Mouse (Mus musculus) midbrain, embryonic 14.5 days (tissue): ENCODE measurements at regions not wholly inside any gene's neighbourhood (a gene's known extent, or its start where the extent isn't known, plus 50 kb on each side); places are given as distances from the start of the nearest gene placed in this dataset.

Experiments used
- ATAC-seq: fragments of 200-750 bp; cut with Nextera tagmentation; 2 replicates; pipeline ENCODE4 v1.8.0; 2017; ENCODE audit warnings: moderate number of reproducible peaks, moderate library complexity; ENCODE audit not compliant: low FRiP score, low TSS enrichment
- DNase-seq: peaks from one replicate; pipeline ENCODE4 v3.0.0-alpha.2; 2015
- H3K27ac ChIP-seq: fragments of 300-500 bp; sonication (generic); replicated peaks from 2 replicates; pipeline ENCODE4 v1.5.1; 2014; ENCODE audit warnings: mild to moderate bottlenecking, low read depth, low read length, moderate library complexity
- H3K27me3 ChIP-seq: fragments of 300-500 bp; sonication (generic); 2 replicates; pipeline ENCODE4 v1.6.1; 2014; ENCODE audit warnings: low read length, control low read depth, mixed read lengths; ENCODE audit not compliant: control insufficient read depth, insufficient read depth
- H3K36me3 ChIP-seq: fragments of 300-500 bp; sonication (generic); 2 replicates; pipeline ENCODE4 v1.6.1; 2014; ENCODE audit warnings: low read length, control low read depth; ENCODE audit not compliant: control insufficient read depth, insufficient read depth
- H3K4me1 ChIP-seq: fragments of 300-500 bp; sonication (generic); 2 replicates; pipeline ENCODE4 v1.6.1; 2014; ENCODE audit warnings: mild to moderate bottlenecking, antibody characterized with exemption, low read length, control low read depth; ENCODE audit not compliant: control insufficient read depth, insufficient read depth
- H3K4me2 ChIP-seq: fragments of 300-500 bp; sonication (generic); 2 replicates; pipeline ENCODE4 v1.6.1; 2014; ENCODE audit warnings: mild to moderate bottlenecking, low read length, moderate library complexity
- H3K4me3 ChIP-seq: fragments of 300-500 bp; sonication (generic); replicated peaks from 2 replicates; pipeline ENCODE4 v1.5.1; 2014; ENCODE audit warnings: low read depth, low read length
- H3K9ac ChIP-seq: fragments of 300-500 bp; sonication (generic); replicated peaks from 2 replicates; pipeline ENCODE4 v1.6.1; 2014; ENCODE audit warnings: mild to moderate bottlenecking, low read length, moderate library complexity
- H3K9me3 ChIP-seq: fragments of 300-500 bp; sonication (generic); 2 replicates; pipeline ENCODE4 v1.6.1; 2016; ENCODE audit warnings: low read length, control low read depth, mixed read lengths; ENCODE audit not compliant: control insufficient read depth
- WGBS: fragments of 180-500 bp; shearing (Covaris S2); extraction: QIAGEN DNeasy Blood & Tissue Kit; methylation state at CpG from one replicate; pipeline ENCODE4 v1.1.7; 2014; 5-methylcytosine and 5-hydroxymethylcytosine counted together

DNA sequence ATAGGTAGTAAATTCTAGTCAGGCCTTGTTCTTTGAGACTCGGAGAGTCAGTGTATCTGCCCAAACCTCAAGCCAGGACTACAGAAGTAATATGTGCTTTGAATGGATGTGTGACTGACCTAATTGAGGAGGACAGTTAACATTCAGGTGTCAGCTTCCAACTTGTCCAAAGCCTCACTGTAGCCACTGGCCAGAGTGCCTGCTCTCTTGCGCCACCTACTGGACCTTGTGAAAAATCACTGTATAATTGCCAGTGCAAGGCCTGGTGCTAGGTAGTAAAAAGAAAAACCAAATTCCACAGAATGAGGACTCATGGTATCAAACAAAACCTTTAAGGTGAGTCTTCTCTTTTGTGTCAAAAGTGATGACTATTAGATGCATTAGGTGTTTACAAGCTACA is 933.6 kb upstream of the Lrrc6 start:
- Histone ChIP-seq H3K4me3 (no peak overlapping the region), H3K9ac (no peak overlapping the region), H3K9me3 (no peaks in the 10 kb centered on the region), H3K27me3 (no peaks in the 10 kb centered on the region), H3K4me1 (no peaks in the 10 kb centered on the region), H3K27ac (no peak overlapping the region), H3K4me2 (no peak overlapping the region), H3K36me3 (no peaks in the 10 kb centered on the region)
- peak; percentile 65; the same call in 1 of the 2 replicates for ATAC-seq
- DNase-seq = peak; percentile 81
- 32% methylated on average over 2 of the region's 2 CpGs for WGBS

DNA sequence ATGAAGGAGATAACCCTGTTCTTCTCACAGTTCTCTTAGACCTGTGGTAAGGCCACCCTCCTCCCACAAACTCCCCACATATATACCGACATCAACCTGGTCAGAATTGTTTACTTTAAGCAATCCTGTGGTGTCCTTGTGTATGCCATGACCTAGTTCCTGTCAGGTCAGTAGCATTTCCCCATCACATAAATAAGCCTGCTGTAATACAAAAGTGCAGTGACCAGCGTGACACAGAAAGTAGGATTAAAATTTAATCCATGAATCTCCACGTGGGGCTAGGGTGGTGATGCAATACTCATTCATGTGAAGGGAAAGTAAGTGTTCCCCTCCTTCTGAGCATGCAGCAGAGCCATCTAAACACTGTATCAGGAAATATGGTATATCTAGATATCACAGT is 923.2 kb upstream of the Lrrc6 start:
- H3K4me3 ChIP-seq = no peak overlapping the region
- H3K9ac ChIP-seq = no peak overlapping the region
- no peak overlapping the region for H3K27ac ChIP-seq
- no peak for DNase-seq
- no peak overlapping the region for H3K4me2 ChIP-seq
- H3K4me1 ChIP-seq = no peaks in the 10 kb centered on the region
- ATAC-seq = no peak
- 73% methylated on average over 3 of the region's 3 CpGs for WGBS
- no peaks in the 10 kb centered on the region for H3K9me3 ChIP-seq
- no peaks in the 10 kb centered on the region for H3K36me3 ChIP-seq
- no peaks in the 10 kb centered on the region for H3K27me3 ChIP-seq

GRCm38 (mm10) chr15:67422277-67422953 is 921.7 kb upstream of the Lrrc6 start:
- Histone ChIP-seq H3K4me2 (no peak overlapping the region), H3K4me3 (no peak overlapping the region), H3K27me3 (no peaks in the 10 kb centered on the region), H3K36me3 (no peaks in the 10 kb centered on the region), H3K4me1 (no peaks in the 10 kb centered on the region), H3K9ac (no peak overlapping the region), H3K27ac (no peak overlapping the region), H3K9me3 (no peaks in the 10 kb centered on the region)
- ATAC-seq (no peak), DNase-seq (no peak)
- 82% methylated on average over 8 of the region's 8 CpGs for WGBS

DNA sequence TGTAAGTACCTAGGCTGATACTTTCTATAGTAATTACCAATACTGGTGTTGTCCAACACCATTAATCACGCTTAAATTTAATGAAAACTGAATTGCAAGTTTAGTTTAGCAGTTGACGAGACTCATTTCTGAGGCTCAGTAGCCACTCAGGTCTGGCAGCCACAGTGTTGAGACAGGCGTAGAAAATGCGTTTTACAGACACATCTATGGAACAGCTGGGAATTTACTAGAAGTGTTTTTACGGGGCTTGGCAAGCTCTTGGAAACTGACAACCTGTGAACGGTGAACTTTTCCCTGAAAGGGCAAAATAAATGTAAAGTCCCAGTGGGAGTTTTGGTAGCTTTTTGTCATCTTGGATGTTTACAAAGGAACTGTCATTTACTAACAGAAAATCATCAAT is 920.1 kb upstream of the Lrrc6 start:
- Histone ChIP-seq H3K9ac (no peak overlapping the region), H3K36me3 (no peaks in the 10 kb centered on the region), H3K4me1 (no peaks in the 10 kb centered on the region), H3K27ac (no peak overlapping the region), H3K27me3 (no peaks in the 10 kb centered on the region), H3K4me3 (no peak overlapping the region), H3K4me2 (no peak overlapping the region), H3K9me3 (no peaks in the 10 kb centered on the region)
- ATAC-seq (no peak), DNase-seq (no peak)
- 63% methylated on average over 6 of the region's 6 CpGs for WGBS

DNA sequence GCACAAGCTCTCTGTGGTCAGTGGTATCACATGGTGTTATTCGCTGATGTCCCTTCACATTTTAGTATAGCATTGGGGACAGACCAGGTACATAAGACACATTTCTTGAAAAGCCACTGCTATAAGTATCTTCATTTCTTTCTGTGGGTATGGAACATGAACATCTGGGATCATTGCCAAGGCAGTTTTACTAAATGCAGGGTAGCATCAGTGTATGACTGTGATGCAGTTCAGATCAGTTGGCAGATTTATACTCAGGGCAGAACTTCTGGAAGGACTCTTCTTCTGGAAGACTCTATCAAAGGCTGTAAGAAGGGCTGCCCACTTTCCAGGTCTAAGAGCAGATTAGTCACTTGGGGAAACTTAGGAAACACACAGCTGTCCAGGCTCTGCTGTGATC is 919.0 kb upstream of the Lrrc6 start:
- no peak overlapping the region for H3K4me2 ChIP-seq
- no peaks in the 10 kb centered on the region for H3K4me1 ChIP-seq
- no peaks in the 10 kb centered on the region for H3K27me3 ChIP-seq
- H3K36me3 ChIP-seq = no peaks in the 10 kb centered on the region
- 98% methylated on average over 1 of the region's 1 CpGs for WGBS
- H3K9me3 ChIP-seq = no peaks in the 10 kb centered on the region
- H3K27ac ChIP-seq = no peak overlapping the region
- DNase-seq (no peak), ATAC-seq (no peak)
- H3K9ac ChIP-seq = no peak overlapping the region
- H3K4me3 ChIP-seq = no peak overlapping the region

DNA sequence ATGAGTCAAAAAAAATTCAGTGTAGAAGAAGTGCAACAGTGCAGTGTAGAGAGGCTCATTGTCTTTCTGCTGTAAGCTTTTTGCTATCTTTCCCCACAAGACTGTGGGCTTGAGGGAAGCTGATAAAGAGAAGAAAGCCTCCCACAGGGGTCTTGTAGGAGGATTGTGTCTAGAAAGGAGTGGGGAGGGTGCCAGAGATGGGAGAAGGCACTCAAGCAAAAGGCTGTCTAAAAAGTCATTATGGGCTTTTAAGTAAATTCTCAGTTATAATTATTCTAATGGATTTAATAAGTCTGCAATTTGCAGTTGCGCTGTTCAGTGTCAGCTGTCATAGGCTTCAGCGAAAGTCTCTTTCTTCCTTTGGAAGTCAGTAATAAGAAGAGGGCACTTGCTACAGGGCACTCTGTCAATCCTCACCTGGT is 917.0 kb upstream of the Lrrc6 start:
- H3K27me3 ChIP-seq = no peaks in the 10 kb centered on the region
- DNase-seq = no peak
- no peak overlapping the region for H3K27ac ChIP-seq
- WGBS = 90% methylated on average over 2 of the region's 2 CpGs
- no peaks in the 10 kb centered on the region for H3K4me1 ChIP-seq
- no peaks in the 10 kb centered on the region for H3K9me3 ChIP-seq
- no peaks in the 10 kb centered on the region for H3K36me3 ChIP-seq
- no peak overlapping the region for H3K9ac ChIP-seq
- no peak overlapping the region for H3K4me2 ChIP-seq
- no peak for ATAC-seq
- H3K4me3 ChIP-seq = no peak overlapping the region

- Histone ChIP-seq H3K4me2 (no peak overlapping the region), H3K36me3 (no peaks in the 10 kb centered on the region), H3K27ac (no peak overlapping the region), H3K27me3 (no peaks in the 10 kb centered on the region), H3K4me3 (no peak overlapping the region), H3K4me1 (no peaks in the 10 kb centered on the region), H3K9ac (no peak overlapping the region), H3K9me3 (no peaks in the 10 kb centered on the region)
- no peak for DNase-seq
- WGBS = 79% methylated on average over 2 of the region's 2 CpGs
- ATAC-seq = no peak
These were observed 915.1 kb upstream of the Lrrc6 start for GRCm38 (mm10) chr15:67415840-67416239.

- no peak for ATAC-seq
- Histone ChIP-seq H3K9me3 (no peaks in the 10 kb centered on the region), H3K27me3 (no peaks in the 10 kb centered on the region), H3K36me3 (no peaks in the 10 kb centered on the region), H3K27ac (no peak overlapping the region), H3K9ac (no peak overlapping the region), H3K4me3 (no peak overlapping the region), H3K4me1 (no peaks in the 10 kb centered on the region), H3K4me2 (no peak overlapping the region)
- DNase-seq = no peak
- 89% methylated on average over 3 of the region's 3 CpGs for WGBS
These were observed 913.7 kb upstream of the Lrrc6 start for GRCm38 (mm10) chr15:67414371-67414930.

GRCm38 (mm10) chr15:67413581-67413980 is 912.9 kb upstream of the Lrrc6 start:
- H3K4me3 ChIP-seq = no peak overlapping the region
- WGBS = 88% methylated on average over 3 of the region's 3 CpGs
- H3K9me3 ChIP-seq = no peaks in the 10 kb centered on the region
- DNase-seq (no peak), ATAC-seq (no peak)
- H3K27me3 ChIP-seq = no peaks in the 10 kb centered on the region
- no peak overlapping the region for H3K27ac ChIP-seq
- no peak overlapping the region for H3K4me2 ChIP-seq
- H3K36me3 ChIP-seq = no peaks in the 10 kb centered on the region
- no peak overlapping the region for H3K9ac ChIP-seq
- no peaks in the 10 kb centered on the region for H3K4me1 ChIP-seq
